Mouse (Mus musculus): Measurements from ENCODE around the gene Slc26a9. TPM values are rescaled to one million over a fixed set of nuclear protein-coding genes. Genes with fewer than 3 reads are reported as not detected.

Slc26a9 gene
- total RNA-seq, 2 experiments from 2014 or later = not detected

DNA sequence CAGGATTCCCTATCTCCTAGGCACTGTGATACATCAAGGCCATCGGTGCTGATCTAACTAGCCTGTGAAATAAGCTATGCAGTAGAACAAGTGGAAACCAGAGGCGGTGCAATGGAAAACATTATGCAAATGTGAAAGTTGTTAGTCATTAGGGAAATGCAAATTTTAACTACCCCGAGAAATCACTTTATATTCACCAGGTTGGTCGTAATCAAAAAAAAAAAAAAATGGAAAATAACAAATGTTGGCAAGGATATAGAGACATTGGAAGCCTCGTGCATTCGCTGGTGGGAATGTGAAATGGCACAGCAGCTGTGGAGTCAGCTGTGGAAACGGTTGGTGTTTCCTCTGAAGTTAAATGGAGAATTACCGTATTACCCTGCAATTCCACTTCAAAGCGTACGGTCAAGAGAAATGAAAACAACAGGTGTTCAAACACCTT, 77.1 kb downstream of the Slc26a9 start:
- no peak for DNase-seq
- intact Hi-C loops (cut with DNase I) = no loop called here

Other genes with a start within 250 kb of the Slc26a9 start
- 10 to 100 TPM; 21.1 to 24.1 TPM for gene Srgap2, start 216.7 kb upstream of the Slc26a9 start, total RNA-seq (2021)
- gene Fam72a, start 216.1 kb upstream of the Slc26a9 start, total RNA-seq (2021) = under 1 TPM; 0.81 to 1.00 TPM
- not detected for gene Avpr1b, start 144.8 kb upstream of the Slc26a9 start, total RNA-seq (2021)
- gene Ctse, start 105.7 kb upstream of the Slc26a9 start, total RNA-seq (2021) = under 1 TPM; 0.62 to 0.67 TPM
- 1 to 10 TPM; 4.3 to 4.5 TPM for gene Rab7b, start 55.3 kb upstream of the Slc26a9 start, total RNA-seq (2021)
- gene Pm20d1, start 53.4 kb downstream of the Slc26a9 start, total RNA-seq (2021) = 1 to 10 TPM; 5.7 to 7.0 TPM
- 10 to 100 TPM; 51.7 to 66.5 TPM for gene Slc41a1, start 83.5 kb downstream of the Slc26a9 start, total RNA-seq (2021)
- gene Rab29, start 123.2 kb downstream of the Slc26a9 start, total RNA-seq (2021) = 10 to 100 TPM; 11.7 to 13.9 TPM
- gene Nucks1, start 166.5 kb downstream of the Slc26a9 start, total RNA-seq (2021) = 10 to 100 TPM; 52.1 to 58.6 TPM
- 1 to 10 TPM; 4.2 to 4.3 TPM for gene Slc45a3, start 218.9 kb downstream of the Slc26a9 start, total RNA-seq (2021)